Mouse (Mus musculus) heart, adult 2 months (tissue): ENCODE results near the gene Spats2.
"Not testable (repeated sequence)": the region's sequence is repeated elsewhere in the genome, so short reads cannot be mapped to it uniquely, and the experiment has no call there.

ENCODE experiments used
- CTCF ChIP-seq: fragments of 200-600 bp; IDR thresholded peaks from 2 replicates; pipeline ENCODE4 v1.8.1; 2022; ENCODE audit warnings: antibody characterized with exemption, mild to moderate bottlenecking, moderate library complexity
- EP300 ChIP-seq: fragments of 200-500 bp; IDR thresholded peaks from 2 replicates; pipeline ENCODE4 v1.6.1; 2011; ENCODE audit warnings: low read depth, low read length, control low read depth; ENCODE audit not compliant: insufficient read depth

DNA sequence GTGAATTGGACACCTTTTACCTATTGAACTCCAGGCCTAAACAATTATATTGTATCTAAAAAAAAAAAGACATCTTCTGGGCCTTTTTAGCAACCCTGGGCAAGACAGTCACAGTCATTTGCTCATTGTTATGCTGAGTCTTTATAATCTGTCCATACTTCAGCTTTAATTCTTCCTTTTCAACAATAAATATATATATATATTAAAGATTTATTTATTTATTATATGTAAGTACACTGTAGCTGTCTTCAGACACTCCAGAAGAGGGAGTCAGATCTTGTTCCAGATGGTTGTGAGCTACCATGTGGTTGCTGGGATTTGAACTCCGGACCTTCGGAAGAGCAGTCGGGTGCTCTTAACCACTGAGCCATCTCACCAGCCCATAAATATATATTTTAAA, 49.7 kb upstream of the Spats2 start:
- TF ChIP-seq CTCF, EP300: not testable (repeated sequence)
